8 mouse cellular contexts compared by ENCODE assay signal in the genomic region with DNA sequence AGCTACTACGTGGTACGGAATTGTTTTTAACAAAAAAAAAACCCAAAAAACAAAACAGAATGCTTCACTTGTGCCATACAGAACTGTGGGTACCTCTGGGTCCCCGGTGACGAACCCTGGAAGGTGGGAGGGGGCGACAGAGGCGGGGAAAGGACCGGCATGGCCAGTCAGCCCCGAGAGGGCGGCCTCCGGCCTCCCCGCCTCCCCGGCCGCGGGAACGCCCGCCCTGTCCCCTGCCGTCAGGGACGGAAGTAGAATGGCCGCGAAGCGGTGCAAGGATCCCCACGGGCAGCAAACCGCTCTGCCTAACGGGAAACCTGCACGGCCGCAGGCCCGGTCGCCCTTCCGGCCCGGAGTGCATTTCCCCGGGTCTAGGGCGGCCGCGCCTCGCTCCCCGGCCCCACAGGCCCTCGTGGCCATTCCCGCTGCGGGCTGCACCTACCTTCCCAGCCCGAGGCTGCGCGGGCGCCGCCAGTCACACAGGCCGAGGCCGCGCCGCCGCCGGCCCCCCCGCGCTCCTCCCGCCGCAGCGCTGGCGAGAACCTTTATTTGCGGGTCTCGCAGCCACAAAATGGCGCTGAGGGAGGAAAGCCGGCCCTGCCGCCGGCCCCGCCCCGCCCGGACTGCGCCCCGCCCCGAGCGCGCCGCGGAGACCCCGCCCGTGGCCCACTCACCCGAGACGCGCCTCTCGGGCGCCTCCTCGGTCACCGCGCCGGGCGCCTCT. TPM values are rescaled to one million over a fixed set of nuclear protein-coding genes. Genes with fewer than 3 reads are reported as not detected.
DNase-seq lines count a peak whose midpoint lies in the region; ATAC-seq and TF ChIP-seq lines count a peak whose summit lies in the region.

No protein-coding gene starts in this region.

- peak overlapping the region; percentile 93 for H3ac ChIP-seq in C2C12 (ENCODE audit: control insufficient read depth, insufficient read length, low read depth)

- peaks cover 6% of the 10 kb centered on the region for H3K4me1 ChIP-seq in brown adipose tissue, adult 24 weeks (ENCODE audit: control insufficient read depth, insufficient read depth, insufficient read length, low read length)
- peaks cover 23% of the 10 kb centered on the region for H3K4me1 ChIP-seq in heart, embryonic 13.5 days
- H3K4me1 ChIP-seq in liver, embryonic 12.5 days: peaks cover 39% of the 10 kb centered on the region

- peaks cover 47% of the 10 kb centered on the region for H3K79me3 ChIP-seq in C2C12 (ENCODE audit: low read depth)

- H3K36me3 ChIP-seq in C2C12 (ENCODE audit: control insufficient read depth, insufficient read depth): peaks cover 22% of the 10 kb centered on the region
- peaks cover 8% of the 10 kb centered on the region for H3K36me3 ChIP-seq in heart, embryonic 13.5 days
- H3K36me3 ChIP-seq in liver, embryonic 12.5 days: peaks cover 21% of the 10 kb centered on the region
- no peaks in the 10 kb centered on the region for H3K36me3 ChIP-seq in splenic B cell, adult 2 months (ENCODE audit: control insufficient read depth, insufficient read depth, low read length, poor library complexity, severe bottlenecking)

- DNase-seq in kidney, postnatal 10 days: peak; percentile 95
- peak; percentile 88 for DNase-seq in naive thymus-derived CD4-positive, alpha-beta T cell, adult 2 months (ENCODE audit: low read depth)
- DNase-seq in splenic B cell, adult 2 months (ENCODE audit: low read depth, low spot score): peak; percentile 82

- TF ChIP-seq CTCF in C2C12 (IDR thresholded peaks at IDR 0.05; ENCODE audit: control insufficient read depth, insufficient read depth, insufficient read length): no peak

- H3K27me3 ChIP-seq in C2C12 (ENCODE audit: control insufficient read depth, insufficient read depth, insufficient read length): no peaks in the 10 kb centered on the region
- no peaks in the 10 kb centered on the region for H3K27me3 ChIP-seq in heart, embryonic 13.5 days (replicated peaks)
- no peaks in the 10 kb centered on the region for H3K27me3 ChIP-seq in liver, embryonic 12.5 days (replicated peaks)
- no peaks in the 10 kb centered on the region for H3K27me3 ChIP-seq in splenic B cell, adult 2 months (ENCODE audit: control insufficient read depth, insufficient read depth, low read length, poor library complexity, severe bottlenecking)

- ATAC-seq in erythroid progenitor cell, adult 5-6 weeks (replicated peaks; ENCODE audit: low FRiP score, poor library complexity, severe bottlenecking): peak; percentile 78
- peak; percentile 93 for ATAC-seq in heart, embryonic 13.5 days (ENCODE audit: extremely low read depth, insufficient number of reproducible peaks, low FRiP score, low TSS enrichment)
- peak; percentile 92 for ATAC-seq in liver, embryonic 12.5 days

- peak overlapping the region; percentile 95 for H3K4me2 ChIP-seq in heart, embryonic 13.5 days
- peak overlapping the region; percentile 80 for H3K4me2 ChIP-seq in liver, embryonic 12.5 days

- peak overlapping the region; percentile 89 for H3K4me3 ChIP-seq in C2C12 (ENCODE audit: insufficient read depth, poor library complexity, severe bottlenecking)
- H3K4me3 ChIP-seq in brown adipose tissue, adult 24 weeks (ENCODE audit: insufficient read depth, low read depth, low read length): peak overlapping the region; percentile 99
- peak overlapping the region; percentile 99 for H3K4me3 ChIP-seq in heart, embryonic 13.5 days
- peak overlapping the region; percentile 99 for H3K4me3 ChIP-seq in liver, embryonic 12.5 days

- WGBS in heart, embryonic 13.5 days: under 1% methylated on average over 70 of the region's 84 CpGs
- WGBS in liver, embryonic 12.5 days (ENCODE audit: insufficient replicate concordance): 3% methylated on average over 73 of the region's 84 CpGs

- no peaks in the 10 kb centered on the region for H3K9me3 ChIP-seq in heart, embryonic 13.5 days
- H3K9me3 ChIP-seq in liver, embryonic 12.5 days (replicated peaks): no peaks in the 10 kb centered on the region

- peaks cover 52% of the 10 kb centered on the region for H3K79me2 ChIP-seq in C2C12 (ENCODE audit: control insufficient read depth, insufficient read depth)

- peak overlapping the region; percentile 100 for H3K9ac ChIP-seq in heart, embryonic 13.5 days
- H3K9ac ChIP-seq in liver, embryonic 12.5 days: peak overlapping the region; percentile 100

- peak overlapping the region; percentile 95 for H3K27ac ChIP-seq in brown adipose tissue, adult 24 weeks (replicated peaks; ENCODE audit: low read depth, low read length)
- H3K27ac ChIP-seq in heart, embryonic 13.5 days (replicated peaks): peak overlapping the region; percentile 100
- peak overlapping the region; percentile 99 for H3K27ac ChIP-seq in liver, embryonic 12.5 days

TF ChIP-seq in C2C12, 6 proteins besides CTCF, POLR2A, EP300 and RAD21:
- TF ChIP-seq FOSL1 (IDR thresholded peaks at IDR 0.05; ENCODE audit: insufficient read depth, low read length, poor library complexity, severe bottlenecking) (no peak), MYOD1 (IDR thresholded peaks at IDR 0.05; ENCODE audit: control insufficient read depth, insufficient read length, low read depth) (no peak), CEBPB (IDR thresholded peaks at IDR 0.05; ENCODE audit: low read depth) (no peak), USF1 (IDR thresholded peaks at IDR 0.05; ENCODE audit: low read depth) (no peak), MAX (IDR thresholded peaks at IDR 0.05) (no peak), MYOG (IDR thresholded peaks at IDR 0.05; ENCODE audit: control insufficient read depth, extremely low read depth, insufficient read length) (no peak)

RNA-seq across cellular contexts. Expression of a gene that starts 2.2 kb away (rescaled TPM):
- 25.7 TPM for polyA plus RNA-seq in C2C12 (2012; fragmentation: generic; extraction: Trizol)
- polyA plus RNA-seq in brown adipose tissue, adult 24 weeks (2012; ENCODE audit: insufficient read depth, insufficient read length, missing spikeins): 59.6 and 62.5 TPM in 2 replicates
- 66.0 and 97.3 TPM in 2 replicates for total RNA-seq in erythroid progenitor cell, adult 5-6 weeks (2015; ENCODE audit: low replicate concordance)
- total RNA-seq in erythroid progenitor cell, adult 5-6 weeks (2017; ENCODE audit: low replicate concordance): 108 and 124 TPM in 2 replicates
- polyA plus RNA-seq in heart, embryonic 13.5 days (2015; fragmentation: Nextera tagmentation; extraction: Ambion mirVana): 80.5 and 87.0 TPM in 2 replicates
- polyA plus RNA-seq in liver, embryonic 12.5 days (2016; fragmentation: Nextera tagmentation; extraction: Ambion mirVana): 60.6 and 64.4 TPM in 2 replicates

RNA-seq across cellular contexts. Expression of a gene that starts 14.8 kb away (rescaled TPM):
- polyA plus RNA-seq in C2C12 (2012; fragmentation: generic; extraction: Trizol): 107 TPM
- 1,013 and 1,407 TPM in 2 replicates for polyA plus RNA-seq in brown adipose tissue, adult 24 weeks (2012; ENCODE audit: insufficient read depth, insufficient read length, missing spikeins)
- total RNA-seq in erythroid progenitor cell, adult 5-6 weeks (2015; ENCODE audit: low replicate concordance): 18.4 and 58.3 TPM in 2 replicates
- 8.0 and 16.8 TPM in 2 replicates for total RNA-seq in erythroid progenitor cell, adult 5-6 weeks (2017; ENCODE audit: low replicate concordance)
- 305 and 354 TPM in 2 replicates for polyA plus RNA-seq in heart, embryonic 13.5 days (2015; fragmentation: Nextera tagmentation; extraction: Ambion mirVana)
- 162 TPM in 2 replicates for polyA plus RNA-seq in liver, embryonic 12.5 days (2016; fragmentation: Nextera tagmentation; extraction: Ambion mirVana)

RNA-seq across cellular contexts. Expression of a gene that starts 31.2 kb away (rescaled TPM):
- polyA plus RNA-seq in C2C12 (2012; fragmentation: generic; extraction: Trizol): 90.7 TPM
- 236 TPM in 2 replicates for polyA plus RNA-seq in brown adipose tissue, adult 24 weeks (2012; ENCODE audit: insufficient read depth, insufficient read length, missing spikeins)
- total RNA-seq in erythroid progenitor cell, adult 5-6 weeks (2015; ENCODE audit: low replicate concordance): 3.2 and 17.2 TPM in 2 replicates
- total RNA-seq in erythroid progenitor cell, adult 5-6 weeks (2017; ENCODE audit: low replicate concordance): 3.9 and 7.3 TPM in 2 replicates
- 48.9 and 50.9 TPM in 2 replicates for polyA plus RNA-seq in heart, embryonic 13.5 days (2015; fragmentation: Nextera tagmentation; extraction: Ambion mirVana)
- 99.2 and 103 TPM in 2 replicates for polyA plus RNA-seq in liver, embryonic 12.5 days (2016; fragmentation: Nextera tagmentation; extraction: Ambion mirVana)

RNA-seq across cellular contexts. Expression of a gene that starts 51.4 kb away (rescaled TPM):
- 0.50 TPM for polyA plus RNA-seq in C2C12 (2012; fragmentation: generic; extraction: Trizol)
- 1.9 TPM in 1 of 2 replicates, not detected in the other for polyA plus RNA-seq in brown adipose tissue, adult 24 weeks (2012; ENCODE audit: insufficient read depth, insufficient read length, missing spikeins)
- not detected in 2 replicates for total RNA-seq in erythroid progenitor cell, adult 5-6 weeks (2015; ENCODE audit: low replicate concordance)
- not detected in 2 replicates for total RNA-seq in erythroid progenitor cell, adult 5-6 weeks (2017; ENCODE audit: low replicate concordance)
- 0.13 and 0.47 TPM in 2 replicates for polyA plus RNA-seq in heart, embryonic 13.5 days (2015; fragmentation: Nextera tagmentation; extraction: Ambion mirVana)
- 1.2 and 1.4 TPM in 2 replicates for polyA plus RNA-seq in liver, embryonic 12.5 days (2016; fragmentation: Nextera tagmentation; extraction: Ambion mirVana)

Comparison
In these comparisons a context has a peak if more than half of its experiments do, and no peak if none do; other contexts are left out.
1. Peak in every context shown above with its lines: DNase-seq, ATAC-seq, H3K4me3 ChIP-seq and H3K27ac ChIP-seq.